Mouse (Mus musculus): ENCODE data around the gene Fer1l4. TPM values are rescaled to one million over a fixed set of nuclear protein-coding genes. Genes with fewer than 3 reads are reported as not detected.

Fer1l4 gene
- total and polyA plus RNA-seq, 3 experiments = not detected

- Histone ChIP-seq H3K4me1 (ENCODE audit: control insufficient read depth in 1 of 2, insufficient read depth in 2 of 2) (no peaks in the 10 kb centered on the region), H3K4me2 (ENCODE audit: insufficient read depth, low read depth, poor library complexity, severe bottlenecking) (no peak overlapping the region), H3K27me3 (replicated peaks) (no peaks in the 10 kb centered on the region), H3K36me3 (replicated peaks in 1 of 2; ENCODE audit: control insufficient read depth in 1 of 2, insufficient read depth in 1 of 2, low read length in 1 of 2) (peaks cover 36 to 51% of the 10 kb centered on the region in 2 experiments), H3K27ac (ENCODE audit: insufficient read depth, low read depth) (no peak overlapping the region), H3K4me3 (replicated peaks in 1 of 3; ENCODE audit: low read depth in 2 of 3, low read length in 2 of 3, poor library complexity in 1 of 3) (no peak overlapping the region), H3K9me3 (replicated peaks; ENCODE audit: low read length) (no peaks in the 10 kb centered on the region), H3K9ac (ENCODE audit: insufficient read depth, low read depth) (no peak overlapping the region), H3K79me2 (replicated peaks; ENCODE audit: control insufficient read depth, extremely low read depth, insufficient read depth, poor library complexity, severe bottlenecking) (no peaks in the 10 kb centered on the region)
- TF ChIP-seq MEF2A (IDR thresholded peaks at IDR 0.05; ENCODE audit: borderline replicate concordance, low read depth, low read length) (no peak), SIN3A (IDR thresholded peaks at IDR 0.05; ENCODE audit: low read length) (no peak), MXI1 (IDR thresholded peaks at IDR 0.05; ENCODE audit: low read depth, low read length) (no peak), NRF1 (IDR thresholded peaks at IDR 0.05; ENCODE audit: low read depth, low read length) (no peak), RAD21 (IDR thresholded peaks at IDR 0.05; ENCODE audit: low read depth, low read length) (no peak), PAX5 (IDR thresholded peaks at IDR 0.05; ENCODE audit: low read length) (no peak), ZNF384 (IDR thresholded peaks at IDR 0.05; ENCODE audit: low read depth, low read length) (no peak), JUN (IDR thresholded peaks at IDR 0.05; ENCODE audit: insufficient read depth, low read depth, low read length) (no peak), CHD1 (IDR thresholded peaks at IDR 0.05; ENCODE audit: low read depth, low read length) (no peak), ZMIZ1 (IDR thresholded peaks at IDR 0.05; ENCODE audit: low read depth, low read length) (no peak), UBTF (IDR thresholded peaks at IDR 0.05; ENCODE audit: low read depth, low read length) (no peak), TCF12 (IDR thresholded peaks at IDR 0.05; ENCODE audit: low read depth, low read length) (no peak), MAZ (IDR thresholded peaks at IDR 0.05; ENCODE audit: low read depth, low read length) (no peak)
- dilution Hi-C loops (cut with MboI; ENCODE audit: extremely low pct_ligation_motif_present, extremely low pct_unique_long_range_greater_than_20kb, low sequenced_read_pairs) = no loop called here
- DNase-seq (ENCODE audit: extremely low read depth) = no peak
- in situ Hi-C loops (cut with MboI; ENCODE audit: low pct_ligation_motif_present, low pct_unique_long_range_greater_than_20kb, low sequenced_read_pairs) = no loop called here
Measured at GRCm38 (mm10) chr2:156080391-156080790, 27.6 kb upstream of the Fer1l4 start.

GRCm38 (mm10) chr2:156079674-156080073, 26.9 kb upstream of the Fer1l4 start:
- dilution Hi-C loops (cut with MboI; ENCODE audit: extremely low pct_ligation_motif_present, extremely low pct_unique_long_range_greater_than_20kb, low sequenced_read_pairs) (no loop called here), in situ Hi-C loops (cut with MboI; ENCODE audit: low pct_ligation_motif_present, low pct_unique_long_range_greater_than_20kb, low sequenced_read_pairs) (no loop called here)
- no peak overlapping the region for H3K4me3 ChIP-seq (replicated peaks in 1 of 3; ENCODE audit: low read depth in 2 of 3, low read length in 2 of 3, poor library complexity in 1 of 3)
- H3K27ac ChIP-seq (ENCODE audit: insufficient read depth, low read depth) = no peak overlapping the region
- DNase-seq (ENCODE audit: extremely low read depth) = no peak
- H3K4me2 ChIP-seq (ENCODE audit: insufficient read depth, low read depth, poor library complexity, severe bottlenecking) = no peak overlapping the region
- H3K36me3 ChIP-seq (replicated peaks in 1 of 2; ENCODE audit: control insufficient read depth in 1 of 2, insufficient read depth in 1 of 2, low read length in 1 of 2) = peaks cover 41 to 58% of the 10 kb centered on the region in 2 experiments
- H3K27me3 ChIP-seq (replicated peaks) = no peaks in the 10 kb centered on the region
- H3K9ac ChIP-seq (ENCODE audit: insufficient read depth, low read depth) = no peak overlapping the region
- TF ChIP-seq GABPA (IDR thresholded peaks at IDR 0.05; ENCODE audit: insufficient replicate concordance, low read depth, low read length) (no peak), JUND (conservative IDR thresholded peaks at IDR 0.05; ENCODE audit: low read depth, low read length) (no peak), JUN (IDR thresholded peaks at IDR 0.05; ENCODE audit: insufficient read depth, low read depth, low read length) (no peak), E2F4 (IDR thresholded peaks at IDR 0.05; ENCODE audit: insufficient replicate concordance, low read depth, low read length) (no peak), CHD2 (IDR thresholded peaks at IDR 0.05; ENCODE audit: low read length) (no peak), MAX (IDR thresholded peaks at IDR 0.05; ENCODE audit: low read length) (no peak), USF1 (IDR thresholded peaks at IDR 0.05; ENCODE audit: low read depth, low read length) (no peak), CHD1 (IDR thresholded peaks at IDR 0.05; ENCODE audit: low read depth, low read length) (no peak), ELF1 (IDR thresholded peaks at IDR 0.05; ENCODE audit: low read depth, low read length) (no peak), POLR2A (IDR thresholded peaks at IDR 0.05; ENCODE audit: low read depth, low read length) (no peak), RCOR1 (conservative IDR thresholded peaks at IDR 0.05; ENCODE audit: low read depth, low read length) (no peak), SIN3A (IDR thresholded peaks at IDR 0.05; ENCODE audit: low read length) (no peak), PAX5 (IDR thresholded peaks at IDR 0.05; ENCODE audit: low read length) (no peak), RAD21 (IDR thresholded peaks at IDR 0.05; ENCODE audit: low read depth, low read length) (no peak), MXI1 (IDR thresholded peaks at IDR 0.05; ENCODE audit: low read depth, low read length) (no peak), MYC (IDR thresholded peaks at IDR 0.05; ENCODE audit: low read depth, low read length) (no peak), POLR2AphosphoS2 (IDR thresholded peaks at IDR 0.05; ENCODE audit: low read depth, low read length) (no peak), ZC3H11A (IDR thresholded peaks at IDR 0.05; ENCODE audit: low read depth, low read length) (no peak)
- H3K9me3 ChIP-seq (replicated peaks; ENCODE audit: low read length) = no peaks in the 10 kb centered on the region
- H3K79me2 ChIP-seq (replicated peaks; ENCODE audit: control insufficient read depth, extremely low read depth, insufficient read depth, poor library complexity, severe bottlenecking) = no peaks in the 10 kb centered on the region
- no peaks in the 10 kb centered on the region for H3K4me1 ChIP-seq (ENCODE audit: control insufficient read depth in 1 of 2, insufficient read depth in 2 of 2)
